Mouse (Mus musculus) intestine, embryonic 15.5 days (tissue): ENCODE results near the gene Myh9. TPM values are rescaled to one million over a fixed set of nuclear protein-coding genes. Genes with fewer than 3 reads are reported as not detected.
A peak's percentile ranks its signal among the peaks of the same experiment; 100 is the strongest.

Source experiments
- ATAC-seq: fragments of 200-750 bp; cut with Nextera tagmentation; 2 replicates; pipeline ENCODE4 v1.8.0; 2017; ENCODE audit warnings: moderate TSS enrichment, moderate library complexity
- H3K27ac ChIP-seq: fragments of 300-500 bp; sonication (generic); 2 replicates; pipeline ENCODE4 v1.5.1; 2015; ENCODE audit warnings: mild to moderate bottlenecking, inconsistent platforms
- H3K27me3 ChIP-seq: fragments of 300-500 bp; sonication (generic); replicated peaks from 2 replicates; pipeline ENCODE4 v1.6.1; 2015; ENCODE audit warnings: inconsistent platforms
- H3K36me3 ChIP-seq: fragments of 300-500 bp; sonication (generic); 2 replicates; pipeline ENCODE4 v1.6.1; 2015; ENCODE audit warnings: inconsistent platforms
- H3K4me1 ChIP-seq: fragments of 300-500 bp; sonication (generic); replicated peaks from 2 replicates; pipeline ENCODE4 v1.6.1; 2015; ENCODE audit warnings: inconsistent platforms
- H3K4me2 ChIP-seq: fragments of 300-500 bp; sonication (generic); replicated peaks from 2 replicates; pipeline ENCODE4 v1.6.1; 2015; ENCODE audit warnings: mild to moderate bottlenecking, inconsistent platforms
- H3K4me3 ChIP-seq: fragments of 300-500 bp; sonication (generic); replicated peaks from 2 replicates; pipeline ENCODE4 v1.5.1; 2015; ENCODE audit warnings: inconsistent platforms
- H3K9ac ChIP-seq: fragments of 300-500 bp; sonication (generic); 2 replicates; pipeline ENCODE4 v1.6.1; 2015; ENCODE audit warnings: inconsistent platforms
- H3K9me3 ChIP-seq: fragments of 300-500 bp; sonication (generic); 2 replicates; pipeline ENCODE4 v1.6.1; 2016; ENCODE audit warnings: inconsistent platforms
- WGBS: fragments of 180-500 bp; shearing (Covaris S2); methylation state at CpG from one replicate; pipeline ENCODE4 v1.1.7; 2015; 5-methylcytosine and 5-hydroxymethylcytosine counted together
- polyA plus RNA-seq: library from polyadenylated mRNA; unstranded; fragments of >200 nt; fragmentation: Nextera tagmentation; extraction: Ambion mirVana; gene quantifications from 2 replicates; pipeline ENCODE4 v1.2.1, GENCODE M21; 2015

The Myh9 gene
- polyA plus RNA-seq, 1 experiment from 2014 or later = 52.9 TPM

- H3K27ac ChIP-seq = 0 out of 2 replicates have a peak overlapping the region, but pooled peaks have one; percentile 41
- H3K4me2 ChIP-seq = no peak overlapping the region
- no peaks in the 10 kb centered on the region for H3K9me3 ChIP-seq
- H3K4me3 ChIP-seq = no peak overlapping the region
- no peak for ATAC-seq
- WGBS = 67% methylated on average over 7 of the region's 7 CpGs
- peaks cover 24% of the 10 kb centered on the region for H3K4me1 ChIP-seq
- H3K9ac ChIP-seq = no peak overlapping the region
- peaks cover 63% of the 10 kb centered on the region for H3K36me3 ChIP-seq
- H3K27me3 ChIP-seq = no peaks in the 10 kb centered on the region
Observed at GRCm38 (mm10) chr15:77807264-77807585, 34.8 kb downstream of the Myh9 start.

- WGBS = 80% methylated on average over 13 of the region's 13 CpGs
- ATAC-seq = no peak
- peaks cover 29% of the 10 kb centered on the region for H3K4me1 ChIP-seq
- no peak overlapping the region for H3K4me2 ChIP-seq
- H3K27ac ChIP-seq = peak overlapping the region; percentile 41
- no peaks in the 10 kb centered on the region for H3K9me3 ChIP-seq
- no peak overlapping the region for H3K4me3 ChIP-seq
- no peaks in the 10 kb centered on the region for H3K27me3 ChIP-seq
- H3K36me3 ChIP-seq = peaks cover 60% of the 10 kb centered on the region
- H3K9ac ChIP-seq = no peak overlapping the region
Observed at GRCm38 (mm10) chr15:77806565-77807263, 35.3 kb downstream of the Myh9 start.

GRCm38 (mm10) chr15:77805657-77806056 lies 36.3 kb downstream of the Myh9 start:
- Histone ChIP-seq H3K4me2 (no peak overlapping the region), H3K9ac (no peak overlapping the region), H3K27ac (no peak overlapping the region), H3K27me3 (no peaks in the 10 kb centered on the region), H3K9me3 (no peaks in the 10 kb centered on the region), H3K4me3 (no peak overlapping the region), H3K4me1 (peaks cover 32% of the 10 kb centered on the region), H3K36me3 (peaks cover 56% of the 10 kb centered on the region)
- no peak for ATAC-seq
- 86% methylated on average over 4 of the region's 4 CpGs for WGBS

- Histone ChIP-seq H3K27ac (no peak overlapping the region), H3K4me3 (no peak overlapping the region), H3K27me3 (no peaks in the 10 kb centered on the region), H3K9me3 (no peaks in the 10 kb centered on the region), H3K4me2 (no peak overlapping the region), H3K9ac (no peak overlapping the region), H3K36me3 (peaks cover 56% of the 10 kb centered on the region), H3K4me1 (peaks cover 32% of the 10 kb centered on the region)
- no peak for ATAC-seq
- WGBS = 79% methylated on average over 9 of the region's 9 CpGs
Observed at GRCm38 (mm10) chr15:77804949-77805348, 37.0 kb downstream of the Myh9 start.

- no peak overlapping the region for H3K9ac ChIP-seq
- no peak for ATAC-seq
Observed at GRCm38 (mm10) chr15:77804460-77804859, 37.5 kb downstream of the Myh9 start.

GRCm38 (mm10) chr15:77803747-77804146 lies 38.2 kb downstream of the Myh9 start:
- Histone ChIP-seq H3K27me3 (no peaks in the 10 kb centered on the region), H3K4me2 (no peak overlapping the region), H3K4me1 (peaks cover 41% of the 10 kb centered on the region), H3K36me3 (peaks cover 45% of the 10 kb centered on the region), H3K27ac (no peak overlapping the region), H3K9ac (peak overlapping the region; percentile 31), H3K9me3 (no peaks in the 10 kb centered on the region), H3K4me3 (no peak overlapping the region)
- no peak for ATAC-seq
- WGBS = 73% methylated on average over 3 of the region's 3 CpGs

More at GRCm38 (mm10) chr15:77804460-77804859, 37.5 kb downstream of the Myh9 start:
- Histone ChIP-seq H3K36me3 (peaks cover 52% of the 10 kb centered on the region), H3K27me3 (no peaks in the 10 kb centered on the region), H3K9me3 (no peaks in the 10 kb centered on the region), H3K4me3 (no peak overlapping the region), H3K4me2 (no peak overlapping the region), H3K4me1 (peaks cover 37% of the 10 kb centered on the region), H3K27ac (no peak overlapping the region)
- 87% methylated on average over 6 of the region's 6 CpGs for WGBS

GRCm38 (mm10) chr15:77802992-77803391 lies 39.0 kb downstream of the Myh9 start:
- H3K4me1 ChIP-seq = peaks cover 48% of the 10 kb centered on the region
- 67% methylated on average over 4 of the region's 4 CpGs for WGBS
- H3K27me3 ChIP-seq = no peaks in the 10 kb centered on the region
- peaks cover 41% of the 10 kb centered on the region for H3K36me3 ChIP-seq
- H3K27ac ChIP-seq = no peak overlapping the region
- ATAC-seq = no peak
- no peak overlapping the region for H3K4me3 ChIP-seq
- no peak overlapping the region for H3K4me2 ChIP-seq
- H3K9ac ChIP-seq = no peak overlapping the region
- H3K9me3 ChIP-seq = no peaks in the 10 kb centered on the region

GRCm38 (mm10) chr15:77801188-77801587 lies 40.8 kb downstream of the Myh9 start:
- 55% methylated on average over 4 of the region's 4 CpGs for WGBS
- peaks cover 49% of the 10 kb centered on the region for H3K4me1 ChIP-seq
- peak overlapping the region; percentile 11; the same call in 1 of the 2 replicates for H3K9ac ChIP-seq
- H3K27me3 ChIP-seq = no peaks in the 10 kb centered on the region
- no peak overlapping the region for H3K4me3 ChIP-seq
- H3K36me3 ChIP-seq = peaks cover 32% of the 10 kb centered on the region
- no peaks in the 10 kb centered on the region for H3K9me3 ChIP-seq
- ATAC-seq = no peak
- no peak overlapping the region for H3K4me2 ChIP-seq
- peak overlapping the region; percentile 95 for H3K27ac ChIP-seq

- ATAC-seq = peak; percentile 46
- H3K4me1 ChIP-seq = peaks cover 49% of the 10 kb centered on the region
- peak overlapping the region; percentile 95 for H3K27ac ChIP-seq
- H3K27me3 ChIP-seq = no peaks in the 10 kb centered on the region
- no peaks in the 10 kb centered on the region for H3K9me3 ChIP-seq
- H3K9ac ChIP-seq = 0 out of 2 replicates have a peak overlapping the region, but pooled peaks have one; percentile 11
- H3K36me3 ChIP-seq = peaks cover 27% of the 10 kb centered on the region
- H3K4me2 ChIP-seq = no peak overlapping the region
- no peak overlapping the region for H3K4me3 ChIP-seq
Observed at GRCm38 (mm10) chr15:77800511-77800910, 41.5 kb downstream of the Myh9 start.

GRCm38 (mm10) chr15:77799491-77800474 lies 42.2 kb downstream of the Myh9 start:
- Histone ChIP-seq H3K27me3 (no peaks in the 10 kb centered on the region), H3K4me1 (peaks cover 49% of the 10 kb centered on the region), H3K4me2 (peak overlapping the region; percentile 10; the same call in 1 of the 2 replicates), H3K36me3 (peaks cover 33% of the 10 kb centered on the region), H3K4me3 (no peak overlapping the region), H3K9ac (no peak overlapping the region; the same call in 1 of the 2 replicates), H3K27ac (peak overlapping the region; percentile 95), H3K9me3 (no peaks in the 10 kb centered on the region)
- ATAC-seq = no peak
- WGBS = 69% methylated on average over 8 of the region's 8 CpGs

GRCm38 (mm10) chr15:77798664-77799490 lies 43.1 kb downstream of the Myh9 start:
- H3K9me3 ChIP-seq = no peaks in the 10 kb centered on the region
- peaks cover 51% of the 10 kb centered on the region for H3K4me1 ChIP-seq
- peak overlapping the region; percentile 95 for H3K27ac ChIP-seq
- 15% methylated on average over 14 of the region's 14 CpGs for WGBS
- no peaks in the 10 kb centered on the region for H3K27me3 ChIP-seq
- H3K4me3 ChIP-seq = peak overlapping the region; percentile 4; the same call in 1 of the 2 replicates
- peaks cover 31% of the 10 kb centered on the region for H3K36me3 ChIP-seq
- ATAC-seq = peak; percentile 75
- H3K4me2 ChIP-seq = peak overlapping the region; percentile 10
- H3K9ac ChIP-seq = no peak overlapping the region; the same call in 1 of the 2 replicates
